Mouse (Mus musculus) Patski (cell line): Measurements from ENCODE around the gene Plcd3. TPM values are rescaled to one million over a fixed set of nuclear protein-coding genes. Genes with fewer than 3 reads are reported as not detected.

ENCODE experiments used
- ATAC-seq: fragments of 100-300 bp; one replicate; pipeline ENCODE4 v1.8.0; 2021
- CTCF ChIA-PET: fragments of 350-600 bp; sonication (Branson Sonifier 250); formaldehyde crosslinking; loops from one replicate; lab custom pipeline; 2022; ENCODE audit warnings: inconsistent platforms; lab: Charles Lee
- POLR2A ChIA-PET: fragments of 350-600 bp; sonication (Branson Sonifier 250); formaldehyde crosslinking; loops from one replicate; lab custom pipeline; 2022; ENCODE audit warnings: antibody characterized with exemption, inconsistent platforms; lab: Charles Lee
- DNase-seq: peaks from one replicate; pipeline ENCODE4 v3.0.0-alpha.2; 2011; ENCODE audit warnings: low read depth, low spot score
- H3K27me3 ChIP-seq: fragments of 371-371 bp; one replicate; pipeline ENCODE4 v1.5.1; 2021
- CTCF ChIP-seq: fragments of 100-300 bp; IDR thresholded peaks from one replicate; pipeline ENCODE4 v1.5.1; 2021
- in situ Hi-C: fragments of 300-500 bp; cut with MboI; formaldehyde crosslinking; loops from 3 replicates; pipeline ENCODE4 v1.11.1; 2018; ENCODE audit warnings: low pct_unique_long_range_greater_than_20kb, mixed read lengths
- polyA plus RNA-seq: library from polyadenylated mRNA; unstranded; gene quantifications from one replicate; pipeline ENCODE4 v1.2.3, GENCODE M21; 2021

Plcd3 gene
- polyA plus RNA-seq, 1 experiment from 2014 or later: 56.1 TPM

GRCm38 (mm10) chr11:103119609-103120008, 18.2 kb upstream of the Plcd3 start:
- no peak for TF ChIP-seq CTCF
- no peak for DNase-seq
- ATAC-seq: no peak
- CTCF ChIA-PET: interaction anchor here (2.9 to 6.0 kb wide), 2 partner anchors 16 to 40 kb away, joined by 39 to 68 read pairs; partner anchors contain the start of genes Acbd4 and Plcd3
- POLR2A ChIA-PET: interaction anchor here (5.2 kb wide), 1 partner anchor 39 kb away, joined by 49 read pairs; no protein-coding TSS in a partner anchor
- in situ Hi-C loops: loop anchor here (5.0 kb wide), 1 partner anchor 38 kb away; no protein-coding TSS in a partner anchor
- no peaks in the 10 kb centered on the region for H3K27me3 ChIP-seq

DNA sequence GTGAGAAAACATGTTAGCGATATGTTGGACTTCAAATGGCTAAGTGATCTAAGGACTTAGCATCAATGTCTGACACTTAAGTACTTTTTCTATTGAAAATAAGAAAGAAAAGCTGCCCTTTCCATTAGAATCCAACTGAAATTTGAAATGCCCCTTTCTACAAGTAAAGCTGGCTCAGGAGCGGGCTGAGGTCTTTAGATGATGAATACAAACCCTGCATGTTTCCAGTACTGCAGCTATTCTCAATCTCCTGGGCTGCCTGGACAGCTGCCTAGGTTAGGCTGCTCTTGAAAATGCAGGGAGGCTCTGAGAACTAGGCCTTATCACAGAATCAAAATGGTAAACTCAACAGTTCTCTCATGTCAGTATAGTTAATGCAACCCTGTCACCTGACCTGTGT, 17.4 kb upstream of the Plcd3 start:
- TF ChIP-seq CTCF: no peak
- DNase-seq (no peak), ATAC-seq (no peak)
- POLR2A ChIA-PET: interaction anchor here (2.5 to 7.3 kb wide), 4 partner anchors 9 to 40 kb away, joined by 14 to 86 read pairs (median 54); partner anchors contain the start of genes Acbd4, Hexim2 and Plcd3
- CTCF ChIA-PET: interaction anchor here (0.6 to 6.0 kb wide), 3 partner anchors 9 to 40 kb away, joined by 4 to 68 read pairs (median 39); partner anchors contain the start of genes Acbd4 and Plcd3
- in situ Hi-C loops: no loop called here
- H3K27me3 ChIP-seq: no peaks in the 10 kb centered on the region

DNA sequence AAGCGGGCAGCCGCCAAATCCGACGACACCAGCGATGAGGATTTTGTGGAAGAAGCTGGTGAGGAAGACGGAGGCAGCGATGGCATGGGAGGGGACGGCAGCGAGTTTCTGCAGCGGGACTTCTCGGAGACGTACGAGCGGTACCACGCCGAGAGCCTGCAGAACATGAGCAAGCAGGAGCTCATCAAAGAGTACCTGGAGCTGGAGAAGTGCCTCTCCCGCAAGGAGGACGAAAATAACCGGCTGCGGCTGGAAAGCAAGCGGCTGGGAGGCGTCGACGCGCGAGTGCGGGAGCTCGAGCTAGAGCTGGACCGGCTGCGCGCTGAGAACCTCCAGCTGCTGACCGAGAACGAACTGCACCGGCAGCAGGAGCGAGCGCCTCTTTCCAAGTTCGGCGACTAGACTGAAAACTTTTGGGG, 16.1 kb upstream of the Plcd3 start:
- no peak for TF ChIP-seq CTCF
- DNase-seq (no peak), ATAC-seq (no peak)
- CTCF ChIA-PET: interaction anchor here (0.7 to 6.0 kb wide), 11 partner anchors 8 to 214 kb away, joined by 3 to 68 read pairs (median 5); partner anchors contain the start of genes Acbd4, Hexim2 and Plcd3
- POLR2A ChIA-PET: interaction anchor here (1.1 to 7.3 kb wide), 9 partner anchors 8 to 51 kb away, joined by 3 to 86 read pairs (median 12); partner anchors contain the start of genes Acbd4, Hexim2 and Plcd3
- in situ Hi-C loops: no loop called here
- no peaks in the 10 kb centered on the region for H3K27me3 ChIP-seq

DNA sequence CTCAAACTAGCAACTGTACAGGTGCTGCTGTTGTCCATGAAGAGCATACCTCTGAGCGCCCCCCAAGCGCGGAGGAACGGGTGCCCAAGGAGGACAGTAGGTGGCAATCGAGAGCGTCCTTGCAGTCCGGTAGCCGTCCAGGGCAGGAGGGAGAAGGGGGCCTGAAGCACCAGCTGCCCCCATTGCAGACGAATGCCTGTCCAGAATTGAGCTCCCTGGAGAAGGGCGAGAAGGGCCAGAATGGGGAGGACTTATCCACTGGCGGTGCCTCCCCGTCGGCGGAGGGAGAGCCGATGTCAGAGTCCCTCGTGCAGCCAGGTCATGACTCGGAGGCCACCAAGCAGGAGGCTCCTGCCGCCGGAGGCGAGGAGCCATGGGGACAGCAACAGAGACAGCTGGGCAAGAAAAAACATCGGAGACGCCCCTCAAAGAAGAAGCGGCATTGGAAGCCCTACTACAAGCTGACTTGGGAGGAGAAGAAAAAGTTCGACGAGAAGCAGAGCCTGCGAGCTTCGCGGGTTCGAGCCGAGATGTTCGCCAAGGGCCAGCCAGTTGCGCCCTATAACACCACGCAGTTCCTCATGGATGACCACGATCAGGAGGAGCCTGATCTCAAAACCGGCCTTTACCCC, 15.6 kb upstream of the Plcd3 start:
- ChIA-PET CTCF (interaction anchor here (0.8 to 6.0 kb wide), 10 partner anchors 8 to 68 kb away, joined by 3 to 68 read pairs (median 6); partner anchors contain the start of genes Acbd4, Hexim2 and Plcd3), POLR2A (interaction anchor here (1.1 to 7.3 kb wide), 9 partner anchors 9 to 52 kb away, joined by 3 to 86 read pairs (median 12); partner anchors contain the start of genes Acbd4, Hexim2 and Plcd3)
- no peaks in the 10 kb centered on the region for H3K27me3 ChIP-seq
- in situ Hi-C loops: no loop called here
- no peak for TF ChIP-seq CTCF
- DNase-seq (no peak), ATAC-seq (peak; percentile 11)

- ChIA-PET CTCF (interaction anchor here (0.9 to 6.0 kb wide), 10 partner anchors 13 to 43 kb away, joined by 3 to 68 read pairs (median 5); partner anchors contain the start of genes Acbd4, Hexim2 and Plcd3), POLR2A (interaction anchor here (0.5 to 7.3 kb wide), 8 partner anchors 12 to 71 kb away, joined by 3 to 86 read pairs (median 8); partner anchors contain the start of genes Acbd4, Hexim2 and Plcd3)
- peak; percentile 87 for ATAC-seq
- TF ChIP-seq CTCF: no peak
- in situ Hi-C loops: no loop called here
- H3K27me3 ChIP-seq: no peaks in the 10 kb centered on the region
- peak; percentile 99 for DNase-seq
Measured at GRCm38 (mm10) chr11:103116008-103116818, 14.8 kb upstream of the Plcd3 start, which contains the start of gene Hexim1. TSS of gene Hexim1 (plus strand) at chr11:103116231.

DNA sequence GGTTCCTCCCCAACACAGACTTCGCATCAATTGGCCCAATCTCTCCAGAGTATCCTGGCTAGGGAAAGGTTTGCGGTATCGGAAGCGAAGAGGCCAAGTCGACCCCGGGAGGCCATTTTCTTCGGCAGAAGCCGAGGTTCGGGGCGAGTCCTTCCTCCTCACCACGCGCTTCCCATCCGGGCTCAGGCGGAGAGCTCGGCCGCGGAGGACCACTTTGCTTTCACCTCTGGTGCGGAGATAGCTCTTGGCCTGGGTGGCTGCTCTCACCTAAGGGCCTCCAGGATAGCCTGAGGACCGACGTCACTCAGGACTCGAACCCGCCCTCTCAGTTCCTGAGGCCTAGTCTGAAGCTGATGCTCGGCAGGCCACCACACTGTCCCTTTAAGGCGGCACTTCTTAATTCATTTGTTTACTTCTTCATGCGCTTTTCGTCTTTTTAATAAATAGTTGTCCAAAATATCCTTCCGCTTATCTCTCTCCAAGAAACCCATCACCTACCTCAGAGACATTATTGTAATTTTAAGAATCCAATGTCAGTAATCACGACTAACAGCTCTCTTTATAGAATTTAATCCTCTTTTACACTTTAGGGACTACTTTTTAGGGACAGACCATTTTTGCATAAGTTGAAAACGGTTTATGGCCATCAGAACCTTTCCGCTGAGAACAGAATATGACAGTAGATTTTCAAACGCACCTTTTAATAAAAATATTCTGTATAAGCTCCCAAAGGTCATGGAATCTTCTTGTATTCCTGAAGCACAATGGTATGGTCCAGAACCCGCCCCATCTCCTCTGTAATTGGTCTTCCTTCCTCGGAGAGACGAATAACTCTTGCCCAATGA, 13.9 kb upstream of the Plcd3 start:
- ATAC-seq: peak; percentile 62
- CTCF ChIA-PET: interaction anchor here (1.0 to 6.0 kb wide), 7 partner anchors 12 to 43 kb away, joined by 3 to 68 read pairs (median 4); partner anchors contain the start of genes Acbd4 and Plcd3

DNA sequence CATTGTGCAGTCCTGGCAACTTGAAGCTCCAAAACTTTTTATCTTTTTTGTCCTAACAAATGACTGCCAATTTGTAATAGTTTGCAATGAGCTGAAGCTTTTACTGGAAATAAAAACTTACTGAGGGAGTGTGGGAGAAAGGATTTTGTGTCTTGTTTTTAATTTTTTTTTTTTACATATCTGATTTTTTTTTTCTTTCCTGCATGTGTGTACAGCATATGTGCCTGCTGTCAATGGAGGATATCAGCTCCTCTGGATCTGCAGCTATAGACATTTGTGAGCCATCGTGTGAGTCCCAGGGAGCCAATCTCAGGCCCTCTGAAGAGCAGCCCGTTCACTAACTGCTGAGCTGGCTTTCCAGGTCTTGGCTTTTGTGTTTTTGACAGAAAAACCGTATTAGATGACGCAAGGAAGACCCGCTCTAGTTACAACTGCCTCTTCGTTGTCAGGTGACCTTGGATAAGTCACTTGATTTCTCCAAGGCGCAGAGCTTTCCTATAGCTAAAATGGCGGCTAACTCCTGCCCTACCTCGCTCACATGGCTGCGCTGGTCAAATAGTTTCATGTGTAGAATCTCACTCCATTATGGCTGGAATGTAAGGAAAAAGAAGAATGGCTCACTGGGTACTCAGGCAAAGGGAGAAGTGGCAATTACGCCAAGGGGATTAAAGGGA, 12.9 kb upstream of the Plcd3 start:
- no peaks in the 10 kb centered on the region for H3K27me3 ChIP-seq
- CTCF ChIA-PET: interaction anchor here (1.0 to 6.0 kb wide), 4 partner anchors 11 to 55 kb away, joined by 3 to 68 read pairs (median 16); partner anchors contain the start of genes Acbd4 and Plcd3
- no peak for DNase-seq
- in situ Hi-C loops: no loop called here
- TF ChIP-seq CTCF: no peak
- ATAC-seq: no peak
- POLR2A ChIA-PET: interaction anchor here (0.6 to 7.3 kb wide), 8 partner anchors 11 to 60 kb away, joined by 4 to 86 read pairs (median 6); partner anchors contain the start of genes Acbd4, Hexim2 and Plcd3

More for the DNA sequence above, 13.9 kb upstream of the Plcd3 start:
- no peak for TF ChIP-seq CTCF
- POLR2A ChIA-PET: interaction anchor here (0.5 to 7.3 kb wide), 9 partner anchors 12 to 72 kb away, joined by 3 to 86 read pairs (median 6); partner anchors contain the start of genes Acbd4, Hexim2 and Plcd3
- DNase-seq: no peak
- in situ Hi-C loops: no loop called here
- no peaks in the 10 kb centered on the region for H3K27me3 ChIP-seq

DNA sequence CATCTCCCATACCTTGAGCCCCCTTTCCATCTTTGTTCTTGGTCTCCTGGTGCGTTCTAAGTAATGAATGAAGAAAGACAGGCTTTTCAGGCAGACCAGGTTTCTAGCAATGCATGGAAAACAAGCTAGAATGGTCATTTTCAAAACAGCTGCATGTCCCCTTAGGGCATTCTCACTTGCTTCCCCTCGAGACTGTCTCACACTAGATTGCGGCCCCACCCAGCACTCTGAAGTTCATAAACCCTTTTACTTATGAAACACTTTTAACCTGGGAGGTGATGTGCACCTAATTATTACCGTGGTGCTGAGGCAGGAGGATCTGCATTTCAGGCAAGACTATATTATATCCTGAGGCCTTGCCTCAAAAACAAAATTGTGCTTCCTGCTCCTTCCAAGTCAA, 12.3 kb upstream of the Plcd3 start:
- ChIA-PET CTCF (interaction anchor here (1.1 to 6.0 kb wide), 3 partner anchors 10 to 55 kb away, joined by 4 to 68 read pairs (median 27); partner anchors contain the start of genes Acbd4 and Plcd3), POLR2A (interaction anchor here (0.6 to 7.3 kb wide), 6 partner anchors 11 to 39 kb away, joined by 4 to 86 read pairs (median 6); partner anchors contain the start of genes Acbd4, Hexim2 and Plcd3)
- ATAC-seq (no peak), DNase-seq (no peak)
- in situ Hi-C loops: no loop called here
- no peaks in the 10 kb centered on the region for H3K27me3 ChIP-seq
- TF ChIP-seq CTCF: no peak
